Mouse (Mus musculus) urinary bladder, postnatal 25 days (tissue): ENCODE measurements around the gene Cdc37.

Experiments
- DNase-seq: peaks from one replicate; pipeline ENCODE4 v3.0.0; 2022; ENCODE audit warnings: low spot score

Cdc37 gene

DNA sequence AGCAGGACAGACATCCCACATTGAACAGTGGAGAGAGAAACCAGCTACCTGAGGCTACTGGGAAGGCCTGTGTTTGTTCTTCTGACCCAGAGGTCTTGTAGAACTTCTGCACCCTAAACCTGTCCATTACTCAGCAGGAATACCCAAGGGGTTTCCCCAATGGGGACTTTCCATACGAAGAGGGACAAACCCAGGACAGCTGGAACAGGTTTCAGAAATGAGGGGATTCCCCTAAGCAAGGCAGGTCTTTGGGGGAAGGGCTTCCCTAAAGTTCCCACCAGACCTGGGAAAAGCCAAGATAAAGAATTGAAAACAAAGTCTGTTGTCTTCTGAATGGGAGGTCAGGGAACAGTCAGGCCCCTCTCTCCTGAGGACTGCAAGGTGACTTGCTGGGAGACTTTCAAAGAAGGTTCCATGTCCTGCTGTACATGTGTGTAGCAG, 13.8 kb downstream of the Cdc37 start:
- no peak for DNase-seq

DNA sequence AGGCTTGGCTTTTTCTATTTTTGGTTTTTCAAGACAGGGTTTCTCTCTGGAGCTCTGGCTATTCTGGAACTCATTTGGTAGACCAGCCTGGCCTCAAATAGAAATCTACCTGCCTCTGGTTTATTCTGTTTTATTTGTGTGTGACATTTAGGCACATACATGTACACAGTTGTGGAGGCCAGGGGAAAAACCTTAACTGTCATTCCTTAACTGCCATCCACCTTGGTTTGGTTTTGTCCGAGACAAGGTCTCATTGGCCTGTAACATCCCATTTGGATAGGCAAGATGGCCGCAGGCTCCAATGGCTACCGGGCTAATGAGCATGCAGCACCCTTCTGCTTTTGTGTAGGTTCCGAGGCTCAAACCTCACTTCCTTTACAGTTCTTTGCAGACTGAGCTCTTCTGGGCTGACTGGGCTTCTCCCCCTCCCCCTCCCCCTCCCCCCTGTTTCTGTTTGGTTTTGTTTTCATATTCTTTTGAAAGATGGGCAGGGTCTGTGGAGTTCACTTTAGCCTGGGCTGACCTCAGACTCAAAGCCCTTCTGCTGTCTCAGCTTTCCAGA, 14.4 kb downstream of the Cdc37 start:
- DNase-seq: no peak

DNA sequence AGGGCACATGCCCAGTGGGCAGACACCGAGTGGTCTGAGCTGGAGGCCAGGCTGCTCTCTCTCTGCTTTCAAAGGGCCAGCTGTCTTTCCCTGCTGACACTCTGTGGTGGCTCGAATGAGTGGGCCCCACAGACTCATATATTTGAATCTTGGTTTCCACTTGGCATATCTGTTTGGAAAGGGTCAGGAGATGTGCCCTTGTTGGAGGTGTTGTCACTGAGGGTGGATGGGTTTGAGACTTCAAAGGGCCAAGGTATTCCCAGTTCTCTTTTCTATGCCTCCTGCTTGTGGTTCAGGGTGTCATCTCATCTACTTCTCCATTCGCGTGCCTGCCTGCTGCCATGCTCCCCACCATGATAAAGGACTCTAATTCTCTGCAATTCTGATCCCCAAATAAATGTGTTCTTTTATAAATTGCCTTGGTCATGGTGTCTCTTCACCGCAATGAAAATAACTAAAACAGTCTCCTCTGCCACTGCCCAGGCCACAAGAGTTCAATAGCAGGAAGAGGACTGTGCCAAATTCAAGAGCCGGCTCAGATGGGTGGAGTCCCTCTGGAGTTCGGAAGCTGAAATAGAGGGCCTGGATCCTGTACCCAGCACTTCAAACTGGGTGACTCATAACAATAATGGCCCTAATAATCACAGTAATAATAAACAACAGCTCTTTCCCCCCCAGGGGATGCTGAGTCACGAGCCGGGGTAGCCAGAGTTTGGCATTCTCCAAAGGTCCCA, 15.0 kb downstream of the Cdc37 start:
- DNase-seq: no peak

- no peak for DNase-seq
These were observed 16.6 kb downstream of the Cdc37 start for GRCm38 (mm10) chr9:21133064-21133707.

DNA sequence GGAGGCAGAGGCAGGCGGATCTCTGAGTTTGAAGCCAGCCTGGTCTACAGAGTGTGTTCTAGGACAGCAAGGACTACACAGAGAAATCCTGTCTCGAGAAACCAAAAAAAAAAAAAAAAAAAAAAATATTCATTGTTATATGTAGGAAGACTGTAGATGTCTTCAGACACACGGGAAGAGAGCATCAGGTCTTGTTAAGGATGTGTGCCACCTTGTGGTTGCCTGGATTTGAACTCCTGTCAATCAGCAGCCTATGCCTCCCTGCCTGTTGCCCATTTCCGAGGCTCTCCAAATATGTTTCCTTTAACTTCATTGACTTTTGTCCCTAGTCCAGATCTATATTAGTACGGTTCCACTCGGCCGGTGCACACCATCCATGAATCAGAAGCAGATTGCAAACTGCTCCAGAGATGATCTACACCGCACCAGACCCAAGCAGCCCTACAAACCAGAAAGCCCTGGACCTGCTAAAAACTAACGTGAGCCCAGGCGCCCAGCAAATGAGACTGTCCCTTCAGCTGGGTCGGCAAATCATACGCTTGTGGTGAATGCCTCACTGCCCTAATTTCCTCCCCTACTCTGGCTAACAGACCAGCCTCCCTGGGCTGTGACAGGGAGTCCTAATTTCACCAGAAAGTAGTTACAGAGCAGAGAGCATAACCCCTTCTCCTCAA, 17.5 kb downstream of the Cdc37 start:
- no peak for DNase-seq

DNA sequence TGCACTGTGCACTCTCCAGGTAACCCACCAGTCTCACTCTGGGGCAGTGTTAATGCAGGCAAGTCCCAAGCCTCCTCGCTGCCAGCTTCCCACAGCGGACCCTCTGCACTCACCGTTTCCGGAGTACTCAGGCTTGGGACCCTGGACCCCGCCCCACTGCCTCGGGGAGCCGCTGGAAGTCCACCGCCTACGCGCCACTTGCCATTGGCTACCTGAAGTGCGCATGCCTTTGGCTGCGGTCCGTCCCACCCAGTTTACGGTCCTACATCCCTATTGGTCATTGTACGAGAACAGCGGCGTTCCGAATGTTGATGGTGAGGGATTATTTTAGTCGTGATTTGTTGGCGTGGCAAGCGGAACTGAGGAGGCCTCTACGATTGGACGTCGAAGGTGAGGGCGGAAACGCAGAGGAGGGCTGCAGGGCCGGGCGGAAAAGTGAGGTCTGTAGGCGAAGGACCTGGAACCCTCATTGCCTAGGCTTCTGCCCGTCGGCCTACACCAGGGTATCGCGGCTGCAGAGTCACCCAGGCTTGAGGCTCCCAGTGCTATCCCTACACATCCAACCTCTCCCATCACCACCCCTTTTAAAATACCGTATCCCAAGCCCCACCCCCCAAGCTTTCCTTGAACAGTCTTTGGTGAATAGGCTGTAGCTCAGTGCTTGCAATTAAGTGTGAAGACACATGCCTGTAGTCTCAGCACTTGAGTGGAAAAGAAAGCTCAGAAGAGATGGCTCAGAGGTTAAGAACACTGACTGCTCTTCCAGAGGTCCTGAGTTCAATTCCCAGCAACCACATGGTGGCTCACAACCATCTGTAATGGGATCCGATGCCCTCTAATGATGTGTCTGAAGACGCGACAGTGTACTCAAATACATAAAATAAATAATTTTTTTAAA, 18.5 kb downstream of the Cdc37 start, which contains the start of gene Tyk2:
Gene Tyk2, minus strand, starts transcription at position 185 of the 898 bp plus-strand sequence.
- DNase-seq: peak; percentile 78

DNA sequence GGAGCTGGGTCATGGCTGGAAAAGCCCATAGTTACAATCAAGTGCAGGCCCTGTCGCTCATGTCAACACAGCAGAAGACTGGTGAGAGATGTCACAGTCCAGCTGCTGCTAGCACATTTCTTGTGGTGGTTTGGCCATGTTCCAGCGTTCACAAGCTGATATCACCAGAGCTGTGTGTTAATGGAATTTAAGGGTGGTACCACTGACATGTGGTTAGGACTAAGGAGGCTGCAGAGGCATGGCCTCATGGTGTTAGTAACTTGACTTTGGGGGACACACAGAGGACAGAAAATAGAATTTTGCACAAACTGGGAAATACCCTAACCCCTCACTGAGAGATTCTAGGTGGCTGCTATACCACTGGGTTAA, 23.5 kb downstream of the Cdc37 start:
- DNase-seq: no peak

DNA sequence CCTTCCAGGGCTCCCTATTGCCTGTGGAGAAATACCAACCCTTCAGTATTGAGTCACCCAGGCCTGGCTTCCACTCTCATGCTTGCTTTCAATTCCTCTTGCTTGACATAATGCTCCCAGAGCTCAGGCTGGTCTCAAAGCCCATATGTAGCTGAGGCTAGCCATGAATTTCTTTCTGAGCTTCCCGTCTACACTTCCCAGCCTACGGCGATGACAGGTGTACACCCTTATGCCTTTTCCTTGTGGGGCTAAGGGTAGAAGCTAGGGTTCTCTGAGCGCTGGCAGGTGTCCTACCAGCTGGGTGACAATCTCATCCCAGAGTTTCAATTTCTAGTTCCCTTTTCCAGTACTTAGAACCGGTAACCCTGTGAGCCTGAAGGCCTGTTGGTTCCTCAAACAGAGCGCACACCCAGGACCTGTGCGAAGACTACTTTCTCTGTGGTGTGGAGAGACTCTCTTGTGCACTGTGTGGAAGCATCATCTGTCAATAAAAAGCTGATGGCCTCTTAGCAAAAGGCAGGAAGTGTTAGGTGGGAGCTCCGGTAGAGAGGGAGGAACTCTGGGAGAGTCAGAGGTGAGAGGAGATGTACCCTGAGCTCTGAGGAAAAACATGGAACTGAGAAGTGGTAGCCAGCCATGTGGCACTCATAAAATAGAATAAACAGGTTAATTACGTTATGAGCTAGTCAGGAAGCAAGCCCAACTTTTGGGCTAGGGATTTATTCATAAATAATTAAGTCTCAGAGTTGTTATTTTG, 24.1 kb downstream of the Cdc37 start:
- DNase-seq: no peak

DNA sequence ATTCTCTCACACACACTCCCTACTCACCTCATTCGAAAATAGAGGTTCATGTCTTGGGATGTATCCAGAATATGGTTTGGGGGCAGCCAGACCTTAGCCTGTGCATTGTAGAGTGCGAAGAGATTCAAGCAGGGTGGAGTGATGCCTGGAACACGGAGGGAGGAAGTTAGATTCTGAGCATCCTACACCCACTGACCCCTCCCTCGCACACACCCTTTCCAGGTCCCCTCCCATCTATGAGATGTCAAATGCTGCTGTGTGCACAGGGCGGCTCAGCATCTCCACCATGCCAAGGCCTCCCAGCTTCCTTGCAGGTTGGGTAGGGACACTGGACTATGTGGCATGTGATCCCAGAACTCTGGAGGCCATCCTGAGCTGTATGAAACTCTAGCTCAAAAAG, 24.9 kb downstream of the Cdc37 start:
- DNase-seq: no peak

GRCm38 (mm10) chr9:21121483-21121882, 28.3 kb downstream of the Cdc37 start:
- DNase-seq: no peak

DNA sequence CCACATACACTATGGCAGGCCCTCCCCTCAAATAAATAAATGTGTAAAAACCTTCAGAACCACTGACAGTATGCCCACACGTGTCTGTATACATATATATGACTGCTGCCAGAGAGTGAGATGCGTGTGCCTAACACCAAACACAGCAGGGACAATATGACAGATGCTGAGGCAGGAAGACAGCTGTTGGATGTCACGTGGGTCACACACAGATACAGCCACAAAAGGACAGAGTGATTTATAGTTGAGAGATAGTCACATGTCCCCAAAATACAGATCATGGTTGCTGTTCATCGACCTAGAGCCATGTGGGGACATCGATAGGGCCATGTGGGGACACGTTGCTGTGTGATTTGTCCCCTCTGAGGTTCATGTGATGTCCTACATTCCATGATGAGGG, 32.7 kb downstream of the Cdc37 start:
- DNase-seq: no peak

DNA sequence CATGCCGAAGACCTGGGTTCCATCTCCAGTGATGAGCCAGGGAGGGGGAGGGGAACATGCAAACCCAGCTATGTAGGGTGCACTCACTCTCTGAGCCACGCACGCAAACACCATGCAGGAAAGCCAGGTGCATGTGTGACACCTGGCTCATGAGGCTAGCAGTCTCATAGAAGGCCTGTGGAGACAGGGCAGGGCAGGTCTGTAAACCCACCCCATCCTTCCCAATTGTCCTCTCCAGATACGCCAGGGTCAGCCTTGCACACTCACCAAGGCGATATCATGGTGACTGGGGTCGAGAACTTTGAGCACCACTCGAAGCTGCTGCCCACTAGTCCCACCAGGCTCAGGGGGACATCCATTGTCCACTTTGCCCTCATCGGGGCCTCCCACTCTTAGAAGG, 34.7 kb downstream of the Cdc37 start:
- no peak for DNase-seq

DNA sequence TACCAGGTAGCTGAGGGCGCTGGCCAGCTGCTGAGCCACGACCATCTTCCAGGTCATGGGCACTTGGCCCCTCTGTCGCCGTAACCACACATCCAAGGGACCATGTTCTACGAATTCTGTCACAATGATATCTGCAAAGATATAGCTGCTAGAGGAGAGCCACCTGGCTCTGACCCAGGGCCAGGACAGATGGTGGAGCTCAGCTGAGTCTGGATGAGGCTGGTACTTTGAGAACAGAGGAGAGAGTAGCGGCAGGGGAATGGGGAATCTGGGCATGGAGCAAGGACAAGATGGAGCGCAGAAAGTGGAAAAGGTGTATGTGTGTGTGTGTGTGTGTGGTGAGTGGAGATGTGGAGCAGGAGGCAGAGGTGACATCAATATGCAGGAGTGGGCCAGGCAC, 35.6 kb downstream of the Cdc37 start:
- no peak for DNase-seq

- no peak for DNase-seq
These were observed 36.0 kb downstream of the Cdc37 start for GRCm38 (mm10) chr9:21113751-21114150.

DNA sequence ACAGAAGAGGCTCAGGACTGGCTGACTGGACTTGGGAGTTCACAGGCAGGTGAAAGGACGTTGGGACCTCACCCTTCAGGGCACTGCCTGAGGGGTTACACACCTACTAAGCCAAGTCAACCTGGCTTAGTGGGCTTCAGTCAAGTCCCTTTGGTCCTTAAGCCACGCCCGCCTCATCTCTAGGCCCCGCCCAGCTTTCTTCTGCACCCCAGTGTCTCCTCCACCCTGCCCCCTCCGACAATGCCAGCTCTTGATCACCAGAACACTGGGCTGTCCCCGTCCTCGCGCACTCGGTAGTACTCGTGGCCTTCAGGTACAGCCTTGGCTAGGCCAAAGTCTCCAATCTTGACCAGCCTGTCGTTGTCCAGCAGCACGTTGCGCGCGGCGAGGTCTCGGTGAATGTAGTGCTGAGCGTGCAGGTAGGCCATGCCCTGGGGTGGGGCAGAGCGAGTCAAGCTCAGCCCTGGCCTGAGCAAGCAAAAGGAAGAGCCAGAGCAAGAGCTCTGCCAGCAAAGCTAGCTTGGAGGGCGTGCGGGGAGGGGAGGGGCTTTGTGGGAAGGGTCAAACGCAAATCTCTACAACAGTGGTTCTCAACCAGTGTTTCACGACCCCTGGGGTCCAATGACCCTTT, 42.1 kb downstream of the Cdc37 start:
- DNase-seq: no peak

GRCm38 (mm10) chr9:21105760-21106564, 43.8 kb downstream of the Cdc37 start:
- DNase-seq: no peak

GRCm38 (mm10) chr9:21104814-21105213, 45.0 kb downstream of the Cdc37 start:
- no peak for DNase-seq

DNA sequence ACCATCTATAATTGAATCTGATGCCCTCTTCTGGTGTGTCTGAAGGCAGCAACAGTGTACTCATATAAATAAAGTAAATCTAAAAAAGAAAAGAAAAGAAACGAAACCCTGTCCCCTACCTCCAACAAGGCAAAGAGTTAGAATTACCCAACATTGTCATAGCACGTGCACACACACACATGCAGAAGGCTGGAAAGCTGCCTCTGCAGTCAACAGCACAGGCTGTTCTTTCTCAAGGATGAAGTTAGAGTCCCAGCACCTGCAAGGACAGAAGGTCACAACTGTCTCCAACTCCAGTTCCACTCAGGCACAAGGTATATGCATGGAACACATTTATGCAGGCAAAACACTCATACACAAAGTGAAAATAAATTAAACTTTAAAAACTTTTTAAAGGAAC, 47.7 kb downstream of the Cdc37 start:
- DNase-seq: no peak

DNA sequence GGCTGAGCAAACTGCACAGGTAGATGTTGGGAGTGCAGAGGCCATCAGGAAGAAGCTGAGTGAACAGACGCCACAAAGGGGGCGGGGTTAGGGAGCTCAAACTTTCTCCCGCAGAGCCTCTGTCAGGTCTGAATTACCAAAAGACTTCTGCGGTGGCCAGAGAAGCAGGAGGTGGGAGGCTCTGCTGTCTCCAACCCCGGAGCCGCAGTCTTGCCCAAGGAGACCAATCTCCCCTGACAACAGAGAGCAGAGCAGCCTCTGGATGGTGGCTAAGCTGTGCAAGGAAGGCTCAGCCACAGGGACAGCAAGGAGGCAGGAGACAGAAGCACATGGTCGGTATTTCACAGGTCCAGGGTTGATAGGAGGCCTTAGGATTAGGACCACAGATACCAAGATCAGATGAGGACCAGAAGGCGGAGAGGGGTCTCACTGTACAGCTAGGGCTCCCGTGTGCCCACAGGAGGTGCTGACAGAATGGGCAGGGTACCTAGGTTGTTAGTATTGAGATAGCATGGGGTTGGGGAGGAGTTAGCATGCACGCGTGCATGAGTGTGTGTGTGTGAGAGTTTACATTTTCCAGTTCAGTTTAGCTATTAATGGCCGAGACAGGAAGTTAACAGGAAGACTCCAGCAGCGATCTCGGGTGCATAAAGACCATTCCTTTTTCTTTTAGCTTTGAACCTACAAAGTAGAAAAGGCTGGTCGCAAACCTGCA, 49.2 kb downstream of the Cdc37 start:
- no peak for DNase-seq
